Mouse (Mus musculus): Measurements from ENCODE around the gene Trim43a. TPM values are rescaled to one million over a fixed set of nuclear protein-coding genes. Genes with fewer than 3 reads are reported as not detected.
"Not testable (repeated sequence)": the region's sequence is repeated elsewhere in the genome, so short reads cannot be mapped to it uniquely, and the experiment has no call there.

The Trim43a gene
- under 1 TPM in 1 of 2 experiments, not detected in 1; 0.27 TPM for total RNA-seq (2021)
- long read RNA-seq, experiment 1, result 0 reads
- long read RNA-seq, experiment 2, result 0 reads

DNA sequence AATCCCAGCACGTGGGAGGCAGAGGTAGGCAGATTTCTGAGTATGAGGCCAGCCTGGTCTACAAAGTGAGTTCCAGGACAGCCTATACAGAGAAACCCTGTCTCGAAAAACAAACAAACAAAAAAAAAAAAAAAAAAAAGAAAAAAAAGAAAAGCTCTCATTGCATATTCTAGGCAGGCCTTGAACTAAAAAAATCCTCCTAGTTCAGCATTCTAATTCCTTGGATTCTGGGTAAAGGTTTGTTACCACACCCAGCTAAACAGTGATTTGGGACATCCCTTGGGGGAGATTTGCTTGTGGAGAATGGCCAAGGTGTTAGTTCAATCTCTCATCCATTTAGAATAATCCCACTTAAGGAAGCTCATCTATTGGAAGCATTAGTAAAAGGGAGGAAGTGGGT is at the start of gene Trim43a:
Trim43a (plus strand) TSS at position 301 of the 400 bp plus-strand sequence.
- intact Hi-C loops (cut with DNase I; ENCODE audit: low total_unique reads); DNase-seq: not testable (repeated sequence)

DNA sequence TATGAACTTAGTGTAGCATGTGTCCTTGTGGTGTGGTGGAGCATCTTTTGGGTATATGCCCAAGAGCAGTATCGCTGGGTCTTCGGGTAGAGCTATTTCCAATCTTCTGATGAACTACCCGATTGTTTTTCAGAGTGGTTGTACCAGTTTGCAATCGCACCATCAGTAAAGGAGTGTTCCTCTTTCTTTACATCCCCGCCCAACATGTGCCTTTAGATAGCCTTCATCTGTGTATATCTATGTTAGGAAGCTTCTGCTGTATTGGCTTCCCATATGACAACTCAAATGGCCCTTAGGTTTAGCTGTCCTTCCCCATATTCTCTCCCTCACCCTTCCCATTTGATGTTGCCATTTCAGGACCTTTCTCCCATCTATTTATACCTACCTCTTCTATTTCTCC is 46.6 kb upstream of the Trim43a start:
- DNase-seq, result no peak
- intact Hi-C loops (cut with DNase I; ENCODE audit: low total_unique reads), result loop anchor here (10.0 kb wide), 1 partner anchor 109 kb away; no protein-coding TSS in a partner anchor

- no peak for DNase-seq
- intact Hi-C loops (cut with DNase I; ENCODE audit: low total_unique reads), result loop anchor here (10.0 kb wide), 1 partner anchor 115 kb away; no protein-coding TSS in a partner anchor
Observed at GRCm38 (mm10) chr9:88539546-88540224, 41.0 kb upstream of the Trim43a start.

- intact Hi-C loops (cut with DNase I; ENCODE audit: low total_unique reads), result no loop called here
Observed at GRCm38 (mm10) chr9:88542816-88543215, 37.9 kb upstream of the Trim43a start.

DNA sequence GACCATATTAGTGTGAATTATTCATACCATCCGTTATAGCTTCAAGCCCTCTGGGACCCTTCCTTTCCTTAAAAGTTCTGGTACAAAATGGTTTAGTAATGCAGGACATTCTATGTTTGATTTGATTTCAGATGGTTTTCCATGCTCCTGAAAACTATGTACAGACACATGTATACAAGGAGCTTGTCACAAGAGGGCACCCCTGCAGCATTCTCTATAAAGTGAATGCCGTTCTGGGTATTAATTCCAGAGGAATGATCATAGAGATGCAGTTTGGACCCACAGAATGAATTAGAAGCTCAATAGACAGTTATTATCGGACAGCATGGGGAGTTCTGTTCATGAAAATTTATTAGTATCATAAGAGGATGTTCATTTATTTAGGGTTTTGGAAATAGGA is 35.2 kb upstream of the Trim43a start:
- intact Hi-C loops (cut with DNase I; ENCODE audit: low total_unique reads), result loop anchor here (5.0 kb wide), 1 partner anchor 303 kb away; no protein-coding TSS in a partner anchor
- no peak for DNase-seq

More at GRCm38 (mm10) chr9:88542816-88543215, 37.9 kb upstream of the Trim43a start:
- no peak for DNase-seq

- intact Hi-C loops (cut with DNase I; ENCODE audit: low total_unique reads), result loop anchor here (5.0 kb wide), 1 partner anchor 304 kb away; no protein-coding TSS in a partner anchor
- peak; percentile 30 for DNase-seq
Observed at GRCm38 (mm10) chr9:88546166-88546565, 34.5 kb upstream of the Trim43a start.

DNA sequence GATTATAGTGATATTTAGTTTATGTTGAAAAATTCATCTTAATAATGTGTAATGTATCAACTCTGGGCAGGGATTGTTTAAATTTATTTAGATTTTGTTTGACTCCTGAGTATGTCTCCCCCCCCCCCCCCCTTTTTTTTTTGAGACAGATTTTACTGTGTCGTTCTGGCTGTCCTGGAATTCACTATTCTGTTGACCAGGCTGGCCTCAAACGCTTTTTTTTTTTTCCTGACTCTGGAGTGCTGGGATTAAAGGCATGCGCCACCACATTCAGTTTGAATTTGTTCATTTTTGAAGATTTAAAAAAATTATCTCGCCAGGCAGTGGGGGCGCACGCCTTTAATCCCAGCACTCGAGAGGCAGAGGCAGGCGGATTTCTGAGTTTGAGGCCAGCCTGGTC is 34.0 kb upstream of the Trim43a start:
- no peak for DNase-seq
- intact Hi-C loops (cut with DNase I; ENCODE audit: low total_unique reads), result loop anchor here (5.0 kb wide), 1 partner anchor 304 kb away; no protein-coding TSS in a partner anchor

DNA sequence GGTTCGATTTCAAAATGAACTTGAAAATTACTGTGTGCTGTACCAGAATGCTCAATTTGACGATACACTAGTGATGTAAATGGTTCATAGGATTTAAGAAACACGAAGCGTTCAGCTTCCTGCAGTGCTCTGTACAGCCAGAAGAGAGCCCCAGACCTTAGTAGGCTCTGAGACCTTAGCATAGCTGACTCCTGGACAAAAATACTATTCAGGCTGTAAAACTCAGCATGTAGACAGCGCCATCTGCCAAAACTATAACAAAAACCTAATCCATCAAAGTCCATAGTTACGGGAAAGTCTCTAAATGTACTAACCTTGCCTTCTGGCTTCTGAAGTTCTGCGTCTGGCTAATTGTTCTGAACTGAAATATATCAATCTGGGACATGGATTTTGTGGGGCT is 33.4 kb upstream of the Trim43a start:
- intact Hi-C loops (cut with DNase I; ENCODE audit: low total_unique reads), result loop anchor here (5.0 kb wide), 1 partner anchor 305 kb away; no protein-coding TSS in a partner anchor
- DNase-seq, result no peak

DNA sequence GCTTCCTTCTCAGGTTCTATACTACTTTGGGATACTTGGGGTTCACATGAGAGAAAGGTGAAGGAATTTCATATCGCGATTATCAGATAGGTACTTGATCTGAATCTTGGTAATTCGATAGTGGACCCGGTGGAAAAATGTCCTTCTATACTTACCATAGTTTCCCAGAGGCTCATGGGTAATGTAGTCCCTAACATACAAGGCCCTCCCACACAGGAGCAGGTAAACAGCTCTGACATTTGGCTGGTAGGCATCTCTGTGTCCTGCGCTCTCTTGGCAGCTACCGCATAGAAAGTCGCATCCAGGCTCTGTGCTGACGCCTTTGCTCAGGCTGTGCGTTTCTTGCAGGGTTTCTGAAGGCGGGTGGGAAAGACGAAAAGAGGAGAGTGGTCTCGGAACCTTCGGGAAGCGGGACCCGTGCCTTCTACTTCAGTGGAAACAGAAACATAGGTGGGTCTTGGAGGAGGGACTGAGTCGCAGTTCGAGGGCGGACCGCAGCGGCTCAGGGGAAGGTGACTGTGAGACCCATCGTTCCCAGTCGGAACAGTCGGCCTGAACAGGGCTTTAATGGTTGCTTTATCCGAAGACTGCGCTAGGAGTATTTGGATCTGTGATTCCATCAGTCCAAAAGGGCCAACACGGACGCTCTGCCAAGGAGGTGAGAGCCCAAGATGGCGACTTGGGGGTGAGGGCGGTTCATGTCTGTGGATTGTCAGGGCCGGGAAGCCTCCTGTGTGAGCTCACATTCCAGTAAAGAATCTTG is 32.7 kb upstream of the Trim43a start, which contains the start of gene Zfp949:
Zfp949 (plus strand) TSS at position 170 of the 763 bp plus-strand sequence.
- intact Hi-C loops (cut with DNase I; ENCODE audit: low total_unique reads), result loop anchor here (5.0 kb wide), 1 partner anchor 306 kb away; no protein-coding TSS in a partner anchor
- peak; percentile 40 for DNase-seq

DNA sequence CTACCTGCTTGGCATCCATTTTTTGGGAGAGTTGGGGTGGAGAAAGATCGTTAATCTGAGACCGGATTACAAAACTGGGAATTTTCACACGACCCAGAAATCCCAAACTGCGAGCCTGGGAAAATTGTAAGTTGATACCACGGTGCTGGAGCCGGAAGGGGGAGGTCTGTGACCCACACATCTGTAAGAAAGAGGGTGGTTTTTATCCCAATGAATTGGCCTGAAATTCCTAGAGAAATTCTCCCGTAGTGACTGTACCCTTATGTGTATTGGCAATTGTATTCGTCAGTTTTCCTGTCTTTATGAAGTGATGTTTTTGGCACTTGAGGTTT is 32.1 kb upstream of the Trim43a start:
- intact Hi-C loops (cut with DNase I; ENCODE audit: low total_unique reads), result loop anchor here (5.0 kb wide), 1 partner anchor 306 kb away; no protein-coding TSS in a partner anchor
- DNase-seq, result no peak

- intact Hi-C loops (cut with DNase I; ENCODE audit: low total_unique reads), result no loop called here
- DNase-seq, result no peak
Observed at GRCm38 (mm10) chr9:88553071-88553470, 27.6 kb upstream of the Trim43a start.

DNA sequence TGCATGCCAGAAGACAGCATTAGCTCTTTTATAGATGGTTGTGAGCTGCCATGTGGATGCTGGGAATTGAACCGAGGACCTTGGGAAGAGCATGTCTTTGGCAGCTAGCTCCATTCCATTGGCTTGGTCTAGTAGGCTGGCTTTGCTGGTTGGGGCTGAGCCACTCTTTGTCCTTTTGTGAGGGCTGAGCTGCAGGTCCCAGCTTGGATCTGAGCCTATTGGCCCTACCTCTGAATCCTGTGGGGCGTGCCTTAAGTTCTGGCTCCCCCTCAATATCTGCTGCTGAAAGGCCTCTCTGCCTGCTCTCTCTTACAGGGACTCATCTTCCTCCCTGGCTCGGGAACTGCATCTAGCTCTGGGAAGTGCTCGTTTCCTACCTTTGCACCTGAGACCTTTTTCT is 22.5 kb upstream of the Trim43a start:
- DNase-seq, result no peak
- intact Hi-C loops (cut with DNase I; ENCODE audit: low total_unique reads), result no loop called here

- DNase-seq; intact Hi-C loops (cut with DNase I; ENCODE audit: low total_unique reads): not testable (repeated sequence)
Observed at GRCm38 (mm10) chr9:88561476-88561875, 19.2 kb upstream of the Trim43a start.

DNA sequence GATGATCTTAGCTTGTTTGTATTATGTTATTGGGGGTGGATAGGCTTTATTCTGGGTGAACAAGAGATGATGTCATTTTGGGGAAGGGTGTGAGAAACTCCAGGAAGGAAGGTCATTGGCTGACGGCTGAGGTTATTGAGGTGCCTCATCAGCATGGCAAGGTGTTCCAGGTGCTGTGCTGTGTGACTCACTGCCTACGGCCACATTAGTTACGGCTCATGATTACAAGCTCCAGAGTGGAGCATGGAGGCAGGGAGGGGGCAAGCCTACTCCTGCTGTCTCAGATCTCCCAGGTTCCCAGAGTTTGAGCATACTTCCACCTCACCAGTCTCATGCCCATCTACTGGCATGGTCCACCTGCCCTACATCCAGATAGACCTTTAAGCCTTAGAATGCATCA is 10.2 kb upstream of the Trim43a start:
- intact Hi-C loops (cut with DNase I; ENCODE audit: low total_unique reads), result not testable (repeated sequence)

GRCm38 (mm10) chr9:88593708-88594107 is 13.0 kb downstream of the Trim43a start:
- intact Hi-C loops (cut with DNase I; ENCODE audit: low total_unique reads), result not testable (repeated sequence)

More for the DNA sequence above, 10.2 kb upstream of the Trim43a start:
- DNase-seq, result not testable (repeated sequence)

GRCm38 (mm10) chr9:88599206-88600162 is 18.8 kb downstream of the Trim43a start:
- peak; percentile 99 for DNase-seq
- intact Hi-C loops (cut with DNase I; ENCODE audit: low total_unique reads), result not testable (repeated sequence)

More at GRCm38 (mm10) chr9:88593708-88594107, 13.0 kb downstream of the Trim43a start:
- not testable (repeated sequence) for DNase-seq

DNA sequence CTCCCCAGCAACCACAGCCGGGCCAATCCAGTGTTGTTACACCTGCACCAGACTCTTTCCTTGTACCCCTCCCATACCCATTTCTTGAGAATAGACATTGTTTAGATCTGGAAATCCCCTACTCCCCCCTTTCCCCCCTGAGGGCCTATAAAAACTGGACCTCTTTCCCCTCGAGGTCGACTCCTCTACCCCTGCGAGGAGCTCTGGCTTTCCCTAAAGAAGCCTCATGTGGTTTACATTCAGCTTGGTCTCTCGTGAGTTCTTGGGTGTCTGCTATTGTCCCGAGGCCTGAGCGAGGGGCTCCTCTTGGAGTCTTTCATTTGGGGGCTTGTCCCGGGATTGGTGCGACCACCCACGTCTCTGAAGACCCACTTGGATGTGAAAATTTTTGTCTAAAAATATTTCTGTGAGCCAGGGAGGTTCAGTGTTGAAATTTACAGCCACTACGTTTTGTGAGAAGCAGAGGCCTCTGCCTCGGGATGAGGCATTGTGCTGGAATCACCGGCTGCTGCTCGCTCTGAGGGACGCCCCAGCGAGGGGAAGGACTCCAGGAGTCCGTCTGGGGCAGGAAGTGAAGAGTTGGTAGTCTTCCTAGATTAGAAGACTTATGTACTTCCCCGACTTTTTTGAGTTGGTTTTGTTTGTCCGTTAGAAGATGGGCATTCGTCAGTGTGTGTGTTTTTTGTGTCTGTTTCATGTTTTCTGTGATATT is 45.3 kb downstream of the Trim43a start:
- intact Hi-C loops (cut with DNase I; ENCODE audit: low total_unique reads); DNase-seq: not testable (repeated sequence)

DNA sequence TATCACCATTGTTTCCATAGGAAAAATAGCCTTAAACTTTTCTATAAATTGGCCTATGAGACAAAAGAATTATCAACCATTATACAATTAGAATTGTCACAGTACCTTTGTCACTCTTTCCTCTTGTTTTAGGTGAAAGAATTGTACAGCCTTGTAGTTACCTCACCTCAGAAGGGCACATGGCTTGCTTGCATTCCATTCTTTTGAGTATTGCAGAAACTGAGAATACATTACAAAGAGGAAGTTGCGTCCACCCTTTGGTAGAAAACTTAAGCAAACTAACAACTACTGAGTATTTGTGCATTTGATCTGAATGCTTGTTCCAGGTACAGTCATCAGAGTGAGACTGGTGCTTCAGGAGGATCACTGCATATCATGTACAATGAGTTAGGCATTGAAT is 57.4 kb downstream of the Trim43a start:
- DNase-seq; intact Hi-C loops (cut with DNase I; ENCODE audit: low total_unique reads): not testable (repeated sequence)
